Mouse (Mus musculus): ENCODE data around the gene Slc27a4. TPM values are rescaled to one million over a fixed set of nuclear protein-coding genes. Genes with fewer than 3 reads are reported as not detected.

Slc27a4 gene
- polyA plus RNA-seq, 1 experiment from 2014 or later: 18.6 TPM

DNA sequence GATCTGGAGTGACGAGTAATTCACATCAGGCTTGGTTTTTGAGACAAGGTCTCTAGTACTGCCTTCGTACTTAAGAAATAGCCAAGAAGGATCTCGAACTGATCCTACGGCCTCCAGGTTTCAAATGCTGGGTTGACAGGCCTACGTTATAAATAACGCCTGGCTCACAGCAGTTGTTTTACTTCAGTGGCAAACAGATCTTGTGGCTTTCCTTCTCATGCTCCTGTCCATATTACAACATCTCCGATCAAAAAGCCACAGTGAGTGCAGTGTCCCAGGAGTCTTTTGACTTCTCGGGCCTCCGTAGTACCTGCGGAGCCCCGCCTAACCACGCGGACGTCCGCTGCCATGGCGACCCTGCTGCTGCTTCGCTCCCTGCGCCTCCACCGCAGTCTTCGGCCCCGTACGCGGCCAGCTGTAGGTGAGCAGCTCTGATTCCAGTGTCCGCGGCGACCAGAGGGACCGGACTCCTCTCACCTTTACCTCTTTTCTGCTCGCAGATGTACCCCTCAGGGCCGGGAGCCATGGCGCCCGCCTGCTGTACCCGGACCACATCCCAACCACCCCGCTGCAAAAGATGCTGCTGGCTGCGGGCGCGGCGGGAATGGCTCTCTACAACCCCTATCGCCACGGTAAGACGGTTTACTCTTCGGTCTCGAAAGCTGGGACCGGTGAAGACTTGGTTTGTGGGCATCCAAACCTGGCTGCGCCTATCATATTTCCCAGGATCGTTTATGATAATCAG is 14.3 kb upstream of the Slc27a4 start, which contains the start of gene Trub2:
Gene Trub2 (minus strand): TSS at position 566 of the 745 bp plus-strand sequence.
- WGBS: under 1% methylated on average over 45 of the region's 45 CpGs
- H3K27ac ChIP-seq: peak within 1 kb of the TSS; percentile 59
- ATAC-seq: peak; percentile 87

DNA sequence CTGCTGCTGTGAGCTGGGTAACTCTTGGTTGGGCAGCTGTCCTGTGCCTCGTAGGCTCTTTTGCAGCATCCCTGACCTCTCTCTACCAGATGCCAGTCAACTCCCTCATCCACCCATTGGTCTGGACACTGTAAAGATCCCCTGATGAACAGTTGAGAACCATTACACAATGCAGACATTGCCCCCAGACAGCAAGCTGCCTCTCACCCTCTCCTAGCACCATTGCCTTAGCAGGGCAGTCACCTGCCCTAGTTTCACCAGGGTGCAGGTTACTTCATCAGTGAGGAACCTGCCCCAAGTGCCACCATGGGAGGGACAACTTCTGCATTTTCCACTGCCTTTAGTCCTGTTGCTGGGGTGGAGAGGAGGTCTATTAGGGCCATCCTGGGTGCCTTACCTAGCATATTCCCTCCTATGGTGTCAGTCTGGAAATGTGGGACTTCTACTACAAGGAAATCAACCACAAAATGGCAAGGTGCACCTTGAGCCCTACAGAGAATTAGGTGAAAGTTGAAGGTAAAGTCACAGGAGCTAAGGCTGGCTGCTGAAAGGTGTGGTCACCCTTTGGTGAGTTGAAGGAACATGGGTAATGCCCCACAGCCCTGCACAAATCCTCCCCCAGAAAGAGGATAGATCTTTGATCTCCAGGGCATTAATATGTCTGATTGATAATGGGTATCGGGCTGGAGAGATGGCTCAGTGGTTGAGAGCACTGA is 9.5 kb upstream of the Slc27a4 start:
- 98% methylated on average over 2 of the region's 2 CpGs for WGBS
- H3K36me3 ChIP-seq (ENCODE audit: poor library complexity, severe bottlenecking): peaks cover 61% of the 10 kb centered on the region
- ATAC-seq: no peak

More for the DNA sequence above, 14.3 kb upstream of the Slc27a4 start, which contains the start of gene Trub2:
- H3K9ac ChIP-seq: peak within 1 kb of the TSS; percentile 80
- H3K36me3 ChIP-seq (ENCODE audit: poor library complexity, severe bottlenecking): peaks cover 63% of the 10 kb centered on the region
- no peaks in the 10 kb centered on the region for H3K27me3 ChIP-seq
- H3K4me3 ChIP-seq: peak within 1 kb of the TSS; percentile 81
- no peaks in the 10 kb centered on the region for H3K9me3 ChIP-seq (replicated peaks)
- peak within 1 kb of the TSS; percentile 89 for H3K4me2 ChIP-seq
- H3K4me1 ChIP-seq: peaks cover 21% of the 10 kb centered on the region

DNA sequence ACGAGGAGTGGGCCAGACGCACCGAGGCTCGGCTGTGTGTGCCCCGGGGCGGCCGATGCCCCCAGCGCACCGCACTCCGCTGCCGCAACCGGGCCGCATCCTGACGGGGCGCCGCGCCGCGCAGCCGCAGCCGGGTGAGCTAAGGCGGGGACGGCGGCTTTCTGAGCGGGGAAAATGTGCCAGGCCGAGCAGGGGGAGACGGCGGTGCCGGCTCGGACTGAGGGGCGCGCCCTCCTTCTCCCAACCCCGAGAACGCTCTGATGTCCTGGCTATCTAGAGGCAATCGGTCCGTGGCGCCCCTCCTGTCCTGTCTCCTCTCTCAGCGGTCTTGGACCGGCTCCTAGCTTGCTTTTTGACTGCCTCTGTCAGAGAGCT is 380 bp downstream of the Slc27a4 start:
- H3K4me1 ChIP-seq: peaks cover 18% of the 10 kb centered on the region
- peak overlapping the region; percentile 88 for H3K4me2 ChIP-seq
- no peak for ATAC-seq
- H3K4me3 ChIP-seq: peak overlapping the region; percentile 79
- no peaks in the 10 kb centered on the region for H3K9me3 ChIP-seq (replicated peaks)
- peak overlapping the region; percentile 95 for H3K9ac ChIP-seq
- WGBS: 0% methylated on average over 32 of the region's 39 CpGs
- 0 out of 2 replicates have a peak, but pooled peaks cover 4% of the 10 kb centered on the region for H3K27me3 ChIP-seq
- peak overlapping the region; percentile 90 for H3K27ac ChIP-seq
- H3K36me3 ChIP-seq (ENCODE audit: poor library complexity, severe bottlenecking): peaks cover 39% of the 10 kb centered on the region

More for the DNA sequence above, 9.5 kb upstream of the Slc27a4 start:
- no peak overlapping the region for H3K4me2 ChIP-seq
- H3K9ac ChIP-seq: no peak overlapping the region
- H3K27me3 ChIP-seq: no peaks in the 10 kb centered on the region
- no peaks in the 10 kb centered on the region for H3K9me3 ChIP-seq (replicated peaks)
- no peak overlapping the region for H3K27ac ChIP-seq
- peaks cover 11% of the 10 kb centered on the region for H3K4me1 ChIP-seq
- no peak overlapping the region for H3K4me3 ChIP-seq

DNA sequence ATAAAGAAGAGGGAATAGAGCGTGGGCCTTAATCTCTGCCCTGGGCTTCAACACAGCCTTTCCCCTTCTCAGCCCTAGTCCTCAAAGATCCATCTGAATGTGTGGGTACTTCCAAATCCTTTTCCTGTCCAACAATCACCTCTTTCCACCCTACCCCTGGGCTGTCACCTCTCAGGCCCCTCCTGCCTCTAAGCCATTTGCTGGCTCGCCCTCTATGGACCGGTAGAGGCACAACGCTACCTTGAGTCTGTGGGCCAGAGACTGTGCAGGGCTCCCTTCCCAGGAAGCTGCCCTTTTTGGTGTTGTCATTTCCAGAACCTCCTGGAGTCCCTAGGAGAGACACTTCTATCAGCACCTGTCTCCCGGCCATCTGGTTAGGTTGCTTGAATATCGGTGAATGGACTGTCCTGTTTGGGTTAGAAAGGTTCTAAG is 982 bp downstream of the Slc27a4 start:
- peak overlapping the region; percentile 95 for H3K9ac ChIP-seq
- H3K4me1 ChIP-seq: peaks cover 18% of the 10 kb centered on the region
- H3K27me3 ChIP-seq: 0 out of 2 replicates have a peak, but pooled peaks cover 4% of the 10 kb centered on the region
- H3K4me3 ChIP-seq: peak overlapping the region; percentile 79
- no peak for ATAC-seq
- 19% methylated on average over 6 of the region's 6 CpGs for WGBS
- H3K27ac ChIP-seq: peak overlapping the region; percentile 90; the same call in 1 of the 2 replicates
- H3K4me2 ChIP-seq: peak overlapping the region; percentile 88
- no peaks in the 10 kb centered on the region for H3K9me3 ChIP-seq (replicated peaks)
- H3K36me3 ChIP-seq (ENCODE audit: poor library complexity, severe bottlenecking): peaks cover 45% of the 10 kb centered on the region

DNA sequence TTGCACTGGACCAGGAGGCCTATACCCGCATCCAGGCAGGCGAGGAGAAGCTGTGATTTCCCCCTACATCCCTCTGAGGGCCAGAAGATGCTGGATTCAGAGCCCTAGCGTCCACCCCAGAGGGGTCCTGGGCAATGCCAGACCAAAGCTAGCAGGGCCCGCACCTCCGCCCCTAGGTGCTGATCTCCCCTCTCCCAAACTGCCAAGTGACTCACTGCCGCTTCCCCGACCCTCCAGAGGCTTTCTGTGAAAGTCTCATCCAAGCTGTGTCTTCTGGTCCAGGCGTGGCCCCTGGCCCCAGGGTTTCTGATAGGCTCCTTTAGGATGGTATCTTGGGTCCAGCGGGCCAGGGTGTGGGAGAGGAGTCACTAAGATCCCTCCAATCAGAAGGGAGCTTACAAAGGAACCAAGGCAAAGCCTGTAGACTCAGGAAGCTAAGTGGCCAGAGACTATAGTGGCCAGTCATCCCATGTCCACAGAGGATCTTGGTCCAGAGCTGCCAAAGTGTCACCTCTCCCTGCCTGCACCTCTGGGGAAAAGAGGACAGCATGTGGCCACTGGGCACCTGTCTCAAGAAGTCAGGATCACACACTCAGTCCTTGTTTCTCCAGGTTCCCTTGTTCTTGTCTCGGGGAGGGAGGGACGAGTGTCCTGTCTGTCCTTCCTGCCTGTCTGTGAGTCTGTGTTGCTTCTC is 13.4 kb downstream of the Slc27a4 start:
- H3K4me2 ChIP-seq: no peak overlapping the region
- H3K4me3 ChIP-seq: no peak overlapping the region
- no peaks in the 10 kb centered on the region for H3K9me3 ChIP-seq (replicated peaks)
- peaks cover 19% of the 10 kb centered on the region for H3K4me1 ChIP-seq
- no peak overlapping the region for H3K9ac ChIP-seq
- 81% methylated on average over 11 of the region's 11 CpGs for WGBS
- ATAC-seq: no peak
- H3K27me3 ChIP-seq: peaks cover 7% of the 10 kb centered on the region; the same call in 1 of the 2 replicates
- no peak overlapping the region for H3K27ac ChIP-seq
- peaks cover 61% of the 10 kb centered on the region for H3K36me3 ChIP-seq (ENCODE audit: poor library complexity, severe bottlenecking)

DNA sequence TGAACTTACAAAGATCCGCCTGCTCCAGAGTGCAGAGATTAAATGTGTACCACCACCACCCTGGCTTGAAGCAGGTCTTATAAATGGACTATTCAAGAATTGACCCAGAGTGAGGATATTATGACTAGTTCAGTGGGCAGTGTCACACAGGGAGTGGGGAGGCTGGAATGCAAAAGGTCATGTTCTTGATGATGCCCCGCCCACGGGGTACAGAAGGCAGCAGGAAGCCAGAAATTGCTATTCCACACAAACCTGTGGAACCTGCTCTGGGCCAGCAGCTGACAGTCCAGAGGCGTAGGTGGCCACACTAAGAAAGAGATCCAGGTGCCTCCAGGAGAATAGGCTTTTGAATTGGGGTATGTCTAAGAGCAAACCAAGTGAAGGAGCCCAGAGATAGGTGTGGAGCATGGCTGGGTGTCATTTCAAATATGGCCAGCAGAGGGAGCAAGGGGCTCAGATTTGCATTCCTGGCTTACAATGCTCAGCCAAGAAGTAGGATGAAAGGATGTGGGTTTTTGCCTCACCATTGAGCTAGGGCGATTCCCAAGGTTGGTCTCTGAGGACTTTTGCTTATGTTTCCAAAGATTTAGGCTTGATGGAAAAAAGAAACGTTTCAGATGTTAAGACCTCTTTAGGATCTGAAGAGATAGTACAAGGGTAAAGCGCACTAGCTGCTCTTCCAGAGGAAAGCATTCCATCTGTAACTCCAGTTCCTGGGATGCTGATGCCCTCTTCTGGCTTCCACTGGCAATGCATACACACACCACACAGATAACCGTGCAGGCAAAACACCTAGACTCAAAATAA is 15.2 kb downstream of the Slc27a4 start:
- Histone ChIP-seq H3K27ac (peak overlapping the region; percentile 57), H3K4me1 (peaks cover 21% of the 10 kb centered on the region), H3K4me2 (peak overlapping the region; percentile 39), H3K4me3 (no peak overlapping the region), H3K9me3 (replicated peaks) (no peaks in the 10 kb centered on the region), H3K9ac (no peak overlapping the region), H3K27me3 (peaks cover 7% of the 10 kb centered on the region; the same call in 1 of the 2 replicates), H3K36me3 (ENCODE audit: poor library complexity, severe bottlenecking) (peaks cover 43% of the 10 kb centered on the region)
- WGBS: 36% methylated on average over 8 of the region's 8 CpGs
- ATAC-seq: peak; percentile 69

DNA sequence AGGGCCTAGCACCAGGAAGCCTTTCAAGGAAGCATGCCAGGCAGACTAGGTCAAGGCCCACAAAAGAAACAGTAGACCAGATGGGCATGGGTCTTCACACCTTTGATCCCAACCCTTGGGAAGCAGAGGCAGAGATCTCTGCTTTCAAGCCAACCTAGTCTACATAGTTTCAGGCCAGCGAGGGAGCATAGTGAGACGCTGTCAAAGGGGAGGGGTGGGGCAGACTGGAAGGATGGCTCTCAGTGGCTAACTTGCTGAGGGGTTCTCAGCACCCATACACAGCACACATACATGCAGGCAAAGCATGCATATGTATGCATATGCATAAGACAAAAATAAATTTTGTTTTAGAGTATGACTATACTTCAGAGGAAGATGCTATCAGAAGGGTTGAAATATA is 16.9 kb downstream of the Slc27a4 start:
- no peaks in the 10 kb centered on the region for H3K9me3 ChIP-seq (replicated peaks)

DNA sequence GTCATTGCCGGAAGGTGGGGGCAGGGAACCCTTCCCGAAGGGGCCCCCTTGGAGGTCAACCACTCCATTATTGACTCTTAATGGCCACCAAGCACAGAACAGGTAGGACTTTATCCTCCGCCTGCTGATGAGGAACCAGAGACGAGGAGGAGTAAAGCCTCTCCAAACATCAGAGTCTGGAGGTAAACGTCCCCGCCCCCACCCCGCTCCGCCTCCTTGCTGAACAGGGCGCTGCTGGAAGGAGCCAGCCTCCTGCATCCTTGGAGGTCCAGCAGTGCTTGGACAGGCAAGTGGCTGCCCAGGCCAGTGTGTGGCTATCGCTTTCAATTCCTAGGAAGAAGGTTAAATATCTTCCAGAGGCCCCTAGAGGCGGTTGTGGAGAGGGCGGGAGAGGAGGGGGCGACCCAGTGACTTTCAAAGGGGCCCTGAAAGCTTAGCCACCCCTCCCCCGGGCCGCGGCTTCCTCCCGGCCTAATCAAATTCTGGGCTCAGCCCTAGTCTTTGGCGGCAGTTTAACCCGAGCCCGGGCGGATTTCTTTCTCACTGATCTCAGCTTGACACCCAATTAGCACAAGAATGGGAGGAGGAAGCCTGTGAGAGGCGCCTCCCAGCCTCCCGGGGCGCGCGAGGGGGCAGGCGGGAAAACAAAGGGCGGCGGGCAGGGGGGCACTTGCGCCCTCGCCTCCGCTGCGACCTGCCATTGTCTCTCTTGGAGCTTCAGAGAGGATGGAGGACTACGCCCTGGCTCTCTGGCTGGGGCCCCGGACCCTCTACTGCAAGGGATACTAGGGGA is 17.8 kb downstream of the Slc27a4 start, which contains the start of gene Urm1:
Gene Urm1 (plus strand): TSS at position 51 of the 793 bp plus-strand sequence.
- ATAC-seq: peak; percentile 76
- peak within 1 kb of the TSS; percentile 70 for H3K4me2 ChIP-seq
- H3K27me3 ChIP-seq: peaks cover 7% of the 10 kb centered on the region; the same call in 1 of the 2 replicates

More for the DNA sequence above, 16.9 kb downstream of the Slc27a4 start:
- H3K4me2 ChIP-seq: peak overlapping the region; percentile 70
- 9% methylated on average over 2 of the region's 2 CpGs for WGBS
- H3K4me3 ChIP-seq: no peak overlapping the region; the same call in 1 of the 2 replicates
- peaks cover 7% of the 10 kb centered on the region; the same call in 1 of the 2 replicates for H3K27me3 ChIP-seq
- peaks cover 21% of the 10 kb centered on the region for H3K4me1 ChIP-seq
- H3K9ac ChIP-seq: no peak overlapping the region
- peak overlapping the region; percentile 37; the same call in 1 of the 2 replicates for H3K27ac ChIP-seq
- ATAC-seq: no peak
- H3K36me3 ChIP-seq (ENCODE audit: poor library complexity, severe bottlenecking): peaks cover 25% of the 10 kb centered on the region

DNA sequence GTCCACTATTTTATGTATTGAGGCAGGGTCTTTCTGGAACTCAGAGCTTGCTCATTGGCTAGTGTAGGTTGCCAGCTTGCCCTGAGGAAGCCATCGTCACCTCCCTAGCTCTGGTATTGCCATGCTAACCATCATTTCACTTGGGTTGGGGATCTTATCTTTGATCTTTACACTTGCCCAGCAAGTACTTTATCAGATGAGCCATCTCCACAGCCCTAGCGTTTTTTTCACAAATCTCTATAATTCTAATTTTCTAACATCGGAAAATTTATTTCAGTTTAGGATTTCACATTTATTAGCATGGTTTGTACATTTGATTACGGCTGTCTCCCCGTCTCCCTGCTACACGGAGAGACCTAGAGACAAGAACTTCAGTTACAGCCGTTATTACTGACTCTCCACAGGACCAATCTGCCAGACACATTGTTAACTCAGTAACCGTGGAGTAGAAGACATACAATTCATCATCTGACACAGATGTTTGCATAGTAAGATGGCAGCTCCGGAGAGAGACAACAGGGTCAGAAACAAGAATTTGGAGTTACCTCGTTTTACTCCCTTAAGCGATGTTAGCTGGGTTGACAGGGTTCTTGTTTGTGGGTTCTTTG is 24.0 kb downstream of the Slc27a4 start:
- WGBS: 17% methylated on average over 11 of the region's 11 CpGs
- Histone ChIP-seq H3K9ac (peak overlapping the region; percentile 80), H3K4me2 (peak overlapping the region; percentile 80), H3K27me3 (no peaks in the 10 kb centered on the region), H3K4me3 (peak overlapping the region; percentile 69), H3K4me1 (peaks cover 21% of the 10 kb centered on the region), H3K9me3 (replicated peaks) (no peaks in the 10 kb centered on the region), H3K36me3 (ENCODE audit: poor library complexity, severe bottlenecking) (no peaks in the 10 kb centered on the region), H3K27ac (peak overlapping the region; percentile 93)
- ATAC-seq: peak; percentile 19; the same call in 1 of the 2 replicates

More for the DNA sequence above, 17.8 kb downstream of the Slc27a4 start, which contains the start of gene Urm1:
- Histone ChIP-seq H3K36me3 (ENCODE audit: poor library complexity, severe bottlenecking) (peaks cover 17% of the 10 kb centered on the region), H3K9ac (peak within 1 kb of the TSS; percentile 70), H3K9me3 (replicated peaks) (no peaks in the 10 kb centered on the region), H3K27ac (peak within 1 kb of the TSS; percentile 94), H3K4me1 (peaks cover 21% of the 10 kb centered on the region), H3K4me3 (peak within 1 kb of the TSS; percentile 40)
- WGBS: 1% methylated on average over 35 of the region's 35 CpGs
